Mouse (Mus musculus): ENCODE measurements at regions not wholly inside any gene's neighbourhood (a gene's known extent, or its start where the extent isn't known, plus 50 kb on each side); places are given as distances from the start of the nearest gene placed in this dataset.

DNA sequence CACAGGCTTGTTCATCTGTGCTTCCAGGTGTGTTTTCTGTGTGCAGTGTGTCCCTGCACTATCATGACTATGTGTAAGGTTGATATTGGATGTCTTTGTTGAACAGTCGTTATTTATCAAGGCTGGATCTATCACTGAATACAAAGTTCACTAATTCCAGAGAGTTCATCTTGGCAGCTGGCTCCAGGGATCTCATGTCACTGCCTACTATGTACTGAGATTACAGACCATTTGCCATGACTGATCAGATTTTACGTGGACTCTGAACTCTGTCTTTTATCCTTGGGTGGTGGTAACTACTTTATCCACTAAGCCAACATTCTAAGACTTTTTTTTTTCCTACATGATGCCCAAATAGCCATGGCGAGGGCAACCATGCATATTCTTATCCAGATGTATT lies 173.8 kb downstream of the Kcnj2 start:
- no peaks in the 10 kb centered on the region for H3K27me3 ChIP-seq (ENCODE audit: control insufficient read depth in 1 of 2, insufficient read depth in 2 of 2, low read length in 2 of 2)
- TF ChIP-seq ZNF384 (IDR thresholded peaks at IDR 0.05; ENCODE audit: low read depth, low read length) = no peak
- TF ChIP-seq GABPA (IDR thresholded peaks at IDR 0.05; ENCODE audit: low read depth, low read length) = no peak
- TF ChIP-seq USF2 (IDR thresholded peaks at IDR 0.05; ENCODE audit: borderline replicate concordance in 1 of 2, insufficient read depth in 1 of 2, low read depth in 1 of 2, low read length in 2 of 2) = no peak
- no peak for TF ChIP-seq RCOR1 (IDR thresholded peaks at IDR 0.05; ENCODE audit: low read depth, low read length)
- TF ChIP-seq ZMIZ1 (IDR thresholded peaks at IDR 0.05; ENCODE audit: low read depth, low read length) = no peak
- TF ChIP-seq EP300 (IDR thresholded peaks at IDR 0.05; ENCODE audit: low read depth in 1 of 2, low read length in 2 of 2) = no peak
- TF ChIP-seq POLR2A (IDR thresholded peaks at IDR 0.05; ENCODE audit: control insufficient read depth in 1 of 2, insufficient read depth in 1 of 2, low read depth in 1 of 2, low read length in 2 of 2, poor library complexity in 1 of 2) = no peak
- TF ChIP-seq CHD1 (IDR thresholded peaks at IDR 0.05; ENCODE audit: low read depth, low read length) = no peak
- TF ChIP-seq ELF1 (IDR thresholded peaks at IDR 0.05; ENCODE audit: low read depth, low read length) = no peak
- no peak for TF ChIP-seq MAFK (IDR thresholded peaks at IDR 0.05; ENCODE audit: borderline replicate concordance, low read depth, low read length)
- TF ChIP-seq TCF12 (IDR thresholded peaks at IDR 0.05; ENCODE audit: low read depth, low read length) = no peak
- TF ChIP-seq POLR2AphosphoS2 (IDR thresholded peaks at IDR 0.05; ENCODE audit: low read length) = no peak
- TF ChIP-seq SIN3A (IDR thresholded peaks at IDR 0.05; ENCODE audit: low read length) = no peak
- no peak for TF ChIP-seq CHD2 (IDR thresholded peaks at IDR 0.05; ENCODE audit: low read length)
- no peak for DNase-seq (ENCODE audit: low read depth, low spot score)
- H3K4me1 ChIP-seq (ENCODE audit: control insufficient read depth in 1 of 2, insufficient read depth in 2 of 2, low read length in 2 of 2) = no peaks in the 10 kb centered on the region
- H3K79me2 ChIP-seq (ENCODE audit: control insufficient read depth, insufficient read depth, low read length, poor library complexity) = no peaks in the 10 kb centered on the region
- H3K9me3 ChIP-seq (replicated peaks; ENCODE audit: insufficient read depth, low read length) = no peaks in the 10 kb centered on the region
- H3K9ac ChIP-seq (ENCODE audit: control insufficient read depth, low read depth, low read length, poor library complexity, severe bottlenecking) = no peak overlapping the region
- no peak overlapping the region for H3K4me3 ChIP-seq (ENCODE audit: control insufficient read depth in 1 of 2, insufficient read depth in 1 of 2, low read depth in 2 of 2, low read length in 2 of 2)
- no peak overlapping the region for H3K27ac ChIP-seq (ENCODE audit: control insufficient read depth, low read depth, low read length)
- H3K36me3 ChIP-seq (ENCODE audit: control insufficient read depth in 1 of 2, insufficient read depth in 2 of 2, low read length in 2 of 2) = no peaks in the 10 kb centered on the region

DNA sequence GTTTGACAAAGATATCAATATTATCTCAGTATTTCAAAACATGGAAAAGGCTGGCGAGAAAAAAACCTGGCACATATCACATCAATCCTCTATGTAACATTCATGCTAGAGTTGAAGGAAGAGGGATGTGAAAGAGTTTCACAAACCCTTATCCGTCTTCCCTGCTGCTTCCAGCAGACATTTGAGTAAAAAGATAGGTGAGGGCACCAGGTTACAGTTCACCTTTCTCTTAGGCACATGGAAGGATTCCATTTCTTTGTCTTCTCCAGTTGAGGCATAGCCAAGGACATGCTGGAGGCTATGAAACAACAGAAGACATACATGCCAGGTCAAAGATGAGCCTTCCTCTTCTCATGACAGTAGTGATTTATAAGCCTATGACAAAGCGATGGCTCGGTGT lies 186.3 kb downstream of the Kcnj2 start:
- Histone ChIP-seq H3K36me3 (ENCODE audit: control insufficient read depth in 1 of 2, insufficient read depth in 2 of 2, low read length in 2 of 2) (no peaks in the 10 kb centered on the region), H3K27ac (ENCODE audit: control insufficient read depth, low read depth, low read length) (no peak overlapping the region), H3K9me3 (replicated peaks; ENCODE audit: insufficient read depth, low read length) (no peaks in the 10 kb centered on the region), H3K4me1 (ENCODE audit: control insufficient read depth in 1 of 2, insufficient read depth in 2 of 2, low read length in 2 of 2) (no peaks in the 10 kb centered on the region), H3K9ac (ENCODE audit: control insufficient read depth, low read depth, low read length, poor library complexity, severe bottlenecking) (no peak overlapping the region), H3K79me2 (ENCODE audit: control insufficient read depth, insufficient read depth, low read length, poor library complexity) (no peaks in the 10 kb centered on the region), H3K4me3 (ENCODE audit: control insufficient read depth in 1 of 2, insufficient read depth in 1 of 2, low read depth in 2 of 2, low read length in 2 of 2) (no peak overlapping the region), H3K27me3 (ENCODE audit: control insufficient read depth in 1 of 2, insufficient read depth in 2 of 2, low read length in 2 of 2) (no peaks in the 10 kb centered on the region)
- TF ChIP-seq ZKSCAN1 (IDR thresholded peaks at IDR 0.05; ENCODE audit: low read depth, low read length) (no peak), CHD2 (IDR thresholded peaks at IDR 0.05; ENCODE audit: low read length) (no peak), TAL1 (IDR thresholded peaks at IDR 0.05; ENCODE audit: low read length) (no peak), ZMIZ1 (IDR thresholded peaks at IDR 0.05; ENCODE audit: low read depth, low read length) (no peak), POLR2A (IDR thresholded peaks at IDR 0.05; ENCODE audit: control insufficient read depth in 1 of 2, insufficient read depth in 1 of 2, low read depth in 1 of 2, low read length in 2 of 2, poor library complexity in 1 of 2) (no peak), MXI1 (IDR thresholded peaks at IDR 0.05; ENCODE audit: low read depth, low read length) (no peak), RAD21 (IDR thresholded peaks at IDR 0.05; ENCODE audit: low read depth, low read length) (no peak), TCF12 (IDR thresholded peaks at IDR 0.05; ENCODE audit: low read depth, low read length) (no peak), E2F4 (IDR thresholded peaks at IDR 0.05; ENCODE audit: borderline replicate concordance, low read depth, low read length) (no peak), SMC3 (IDR thresholded peaks at IDR 0.05; ENCODE audit: low read depth, low read length) (no peak), MAFK (IDR thresholded peaks at IDR 0.05; ENCODE audit: borderline replicate concordance, low read depth, low read length) (no peak), EP300 (IDR thresholded peaks at IDR 0.05; ENCODE audit: low read depth in 1 of 2, low read length in 2 of 2) (no peak), MYC (IDR thresholded peaks at IDR 0.05; ENCODE audit: low read depth, low read length) (no peak), MEF2A (IDR thresholded peaks at IDR 0.05; ENCODE audit: extremely low read depth, insufficient replicate concordance, low read depth, low read length, poor library complexity, severe bottlenecking) (no peak), GABPA (IDR thresholded peaks at IDR 0.05; ENCODE audit: low read depth, low read length) (no peak)
- DNase-seq (ENCODE audit: low read depth, low spot score) = no peak
